Comparison of ENCODE assay signal across 9 mouse cellular contexts in genomic region chr10:75277501-75277900, GRCm38 (mm10). TPM values are rescaled to one million over a fixed set of nuclear protein-coding genes. Genes with fewer than 3 reads are reported as not detected.
DNase-seq lines count a peak whose midpoint lies in the region; ATAC-seq and TF ChIP-seq lines count a peak whose summit lies in the region.
"Had no signal": no experiment of that assay in that cellular context is flagged by ENCODE, and none has a peak within 500 bp of the region (broad histone marks: within the 10 kb centered on the region; RNA-seq: fewer than 3 reads in every experiment).

No protein-coding gene starts in this region.

- 83% methylated on average over 1 of the region's 1 CpGs for WGBS in forebrain, embryonic 16.5 days
- 85% methylated on average over 1 of the region's 1 CpGs for WGBS in forebrain, embryonic 12.5 days
- 79% methylated on average over 1 of the region's 1 CpGs for WGBS in liver, postnatal 0 days (ENCODE audit: insufficient replicate concordance)
- WGBS in liver, embryonic 12.5 days (ENCODE audit: insufficient replicate concordance): 59% methylated on average over 1 of the region's 1 CpGs

- ATAC-seq in forebrain, embryonic 16.5 days: 0 out of 2 replicates have a peak, but pooled peaks have one; percentile 20
- ATAC-seq in forebrain, embryonic 12.5 days (ENCODE audit: low FRiP score): no peak
- no peak for ATAC-seq in liver, postnatal 0 days
- no peak for ATAC-seq in liver, embryonic 12.5 days
- no peak for ATAC-seq in megakaryocyte, adult 5-6 weeks (ENCODE audit: poor library complexity, severe bottlenecking)

- H3K27me3 ChIP-seq in forebrain, embryonic 16.5 days (replicated peaks; ENCODE audit: control insufficient read depth, insufficient read depth, low read length): no peaks in the 10 kb centered on the region
- no peaks in the 10 kb centered on the region for H3K27me3 ChIP-seq in forebrain, embryonic 12.5 days
- H3K27me3 ChIP-seq in liver, postnatal 0 days (ENCODE audit: insufficient read depth, low read length): no peaks in the 10 kb centered on the region
- H3K27me3 ChIP-seq in liver, embryonic 12.5 days (replicated peaks): no peaks in the 10 kb centered on the region
- H3K27me3 ChIP-seq: lung, embryonic 15.5 days had no signal

- no peaks in the 10 kb centered on the region for H3K4me1 ChIP-seq in forebrain, embryonic 16.5 days (replicated peaks; ENCODE audit: control insufficient read depth, insufficient read depth, low read length)
- H3K4me1 ChIP-seq in forebrain, embryonic 12.5 days: no peaks in the 10 kb centered on the region
- H3K4me1 ChIP-seq in liver, postnatal 0 days (ENCODE audit: insufficient read depth): no peaks in the 10 kb centered on the region
- peaks cover 10% of the 10 kb centered on the region for H3K4me1 ChIP-seq in liver, embryonic 12.5 days
- H3K4me1 ChIP-seq: lung, embryonic 15.5 days had no signal

- H3K4me2 ChIP-seq in forebrain, embryonic 16.5 days (ENCODE audit: low read length): no peak overlapping the region
- no peak overlapping the region for H3K4me2 ChIP-seq in forebrain, embryonic 12.5 days
- H3K4me2 ChIP-seq in liver, postnatal 0 days (ENCODE audit: low read depth, low read length): no peak overlapping the region
- H3K4me2 ChIP-seq in liver, embryonic 12.5 days: no peak overlapping the region
- H3K4me2 ChIP-seq: lung, embryonic 15.5 days had no signal

- peak; percentile 69 for TF ChIP-seq CTCF in liver, postnatal 0 days (IDR thresholded peaks at IDR 0.05; ENCODE audit: low read depth)

- H3K4me3 ChIP-seq in forebrain, embryonic 16.5 days (replicated peaks; ENCODE audit: low read length): no peak overlapping the region
- H3K4me3 ChIP-seq in forebrain, embryonic 12.5 days (replicated peaks): no peak overlapping the region
- H3K4me3 ChIP-seq in liver, postnatal 0 days (ENCODE audit: low read depth, low read length): no peak overlapping the region
- no peak overlapping the region for H3K4me3 ChIP-seq in liver, embryonic 12.5 days
- H3K4me3 ChIP-seq: lung, embryonic 15.5 days had no signal

- H3K9ac ChIP-seq in forebrain, embryonic 16.5 days (replicated peaks; ENCODE audit: low read depth, low read length): no peak overlapping the region
- no peak overlapping the region for H3K9ac ChIP-seq in forebrain, embryonic 12.5 days
- H3K9ac ChIP-seq in liver, postnatal 0 days (replicated peaks): no peak overlapping the region
- no peak overlapping the region for H3K9ac ChIP-seq in liver, embryonic 12.5 days
- H3K9ac ChIP-seq: lung, embryonic 15.5 days had no signal

- no peak for TF ChIP-seq EP300 in liver, postnatal 0 days (IDR thresholded peaks at IDR 0.05; ENCODE audit: low read depth)

- no peaks in the 10 kb centered on the region for H3K9me3 ChIP-seq in forebrain, embryonic 16.5 days (ENCODE audit: control insufficient read depth, low read length)
- no peaks in the 10 kb centered on the region for H3K9me3 ChIP-seq in forebrain, embryonic 12.5 days
- no peaks in the 10 kb centered on the region for H3K9me3 ChIP-seq in liver, postnatal 0 days (ENCODE audit: low read length)
- H3K9me3 ChIP-seq in liver, embryonic 12.5 days (replicated peaks): no peaks in the 10 kb centered on the region
- H3K9me3 ChIP-seq: lung, embryonic 15.5 days had no signal

- no peak overlapping the region for H3K27ac ChIP-seq in forebrain, embryonic 16.5 days (ENCODE audit: low read length)
- H3K27ac ChIP-seq in forebrain, embryonic 12.5 days: no peak overlapping the region
- no peak overlapping the region for H3K27ac ChIP-seq in liver, postnatal 0 days (ENCODE audit: low read depth)
- no peak overlapping the region for H3K27ac ChIP-seq in liver, embryonic 12.5 days
- H3K27ac ChIP-seq: lung, embryonic 15.5 days had no signal

- no peak for DNase-seq in liver, postnatal 0 days
- peak; percentile 38 for DNase-seq in ZHBTc4 (ENCODE audit: low read depth, low spot score)
- DNase-seq in lung, postnatal 10 days: peak; percentile 23
- DNase-seq in urinary bladder, postnatal 4 days (ENCODE audit: low spot score in 2 of 2): no peak

- peaks cover 22% of the 10 kb centered on the region for H3K36me3 ChIP-seq in forebrain, embryonic 16.5 days (ENCODE audit: control insufficient read depth, insufficient read depth)
- H3K36me3 ChIP-seq in forebrain, embryonic 12.5 days (replicated peaks): peaks cover 59% of the 10 kb centered on the region
- H3K36me3 ChIP-seq in liver, postnatal 0 days (replicated peaks; ENCODE audit: insufficient read depth, low read length): peaks cover 31% of the 10 kb centered on the region
- peaks cover 60% of the 10 kb centered on the region for H3K36me3 ChIP-seq in liver, embryonic 12.5 days

RNA-seq across cellular contexts. Expression of gene Adora2a, which starts 39.2 kb away (rescaled TPM):
- 9.9 and 11.7 TPM in 2 replicates for polyA plus RNA-seq in forebrain, embryonic 16.5 days (2015; fragmentation: Nextera tagmentation; extraction: Ambion mirVana)
- 3.2 and 3.6 TPM in 2 replicates for polyA plus RNA-seq in forebrain, embryonic 12.5 days (2016; fragmentation: Nextera tagmentation; extraction: Ambion mirVana)
- polyA plus RNA-seq in liver, postnatal 0 days (2015; fragmentation: Nextera tagmentation; extraction: Ambion mirVana): 1.8 and 1.9 TPM in 2 replicates
- 2.3 and 3.1 TPM in 2 replicates for polyA plus RNA-seq in liver, embryonic 12.5 days (2016; fragmentation: Nextera tagmentation; extraction: Ambion mirVana)
- total RNA-seq in megakaryocyte, adult 5-6 weeks (2015): 3.3 TPM in 2 replicates
- 2.6 and 3.0 TPM in 2 replicates for total RNA-seq in megakaryocyte, adult 5-6 weeks (2017)

Comparison
In these comparisons a context has a peak if more than half of its experiments do, and no peak if none do; other contexts are left out.
1. DNase-seq: peak in ZHBTc4 (single experiment) and lung, postnatal 10 days (single experiment); none in liver, postnatal 0 days (single experiment) and urinary bladder, postnatal 4 days (0 of 2).